Mouse (Mus musculus): ENCODE data around the gene N4bp2.

GRCm38 (mm10) chr5:65846958-65847357 is 83.6 kb downstream of the N4bp2 start:
- TF ChIP-seq EP300 (IDR thresholded peaks at IDR 0.05; ENCODE audit: low read depth) (no peak), CTCF (IDR thresholded peaks at IDR 0.05; ENCODE audit: low read depth) (no peak)
